Mouse (Mus musculus) stomach, embryonic 15.5 days (tissue): ENCODE measurements at regions not wholly inside any gene's neighbourhood (a gene's known extent, or its start where the extent isn't known, plus 50 kb on each side); places are given as distances from the start of the nearest gene placed in this dataset.
A peak's percentile ranks its signal among the peaks of the same experiment; 100 is the strongest.

ENCODE experiments used
- ATAC-seq: fragments of 200-750 bp; cut with Nextera tagmentation; 2 replicates; pipeline ENCODE4 v1.8.0; 2017; ENCODE audit warnings: low read depth, moderate number of reproducible peaks, moderate TSS enrichment; ENCODE audit not compliant: insufficient read depth, low FRiP score
- H3K27ac ChIP-seq: fragments of 300-500 bp; sonication (generic); 2 replicates; pipeline ENCODE4 v1.5.1; 2015; ENCODE audit warnings: mild to moderate bottlenecking, inconsistent platforms
- H3K27me3 ChIP-seq: fragments of 300-500 bp; sonication (generic); replicated peaks from 2 replicates; pipeline ENCODE4 v1.6.1; 2015; ENCODE audit warnings: inconsistent platforms
- H3K36me3 ChIP-seq: fragments of 300-500 bp; sonication (generic); 2 replicates; pipeline ENCODE4 v1.6.1; 2015; ENCODE audit warnings: inconsistent platforms
- H3K4me1 ChIP-seq: fragments of 300-500 bp; sonication (generic); 2 replicates; pipeline ENCODE4 v1.6.1; 2015; ENCODE audit warnings: inconsistent platforms
- H3K4me2 ChIP-seq: fragments of 300-500 bp; sonication (generic); 2 replicates; pipeline ENCODE4 v1.6.1; 2015; ENCODE audit warnings: mild to moderate bottlenecking, inconsistent platforms
- H3K4me3 ChIP-seq: fragments of 300-500 bp; sonication (generic); replicated peaks from 2 replicates; pipeline ENCODE4 v1.5.1; 2015; ENCODE audit warnings: inconsistent platforms
- H3K9ac ChIP-seq: fragments of 300-500 bp; sonication (generic); 2 replicates; pipeline ENCODE4 v1.6.1; 2015; ENCODE audit warnings: inconsistent platforms
- H3K9me3 ChIP-seq: fragments of 300-500 bp; sonication (generic); 2 replicates; pipeline ENCODE4 v1.6.1; 2016; ENCODE audit warnings: inconsistent platforms
- WGBS: fragments of 180-500 bp; shearing (Covaris S2); methylation state at CpG from one replicate; pipeline ENCODE4 v1.1.7; 2015; 5-methylcytosine and 5-hydroxymethylcytosine counted together

DNA sequence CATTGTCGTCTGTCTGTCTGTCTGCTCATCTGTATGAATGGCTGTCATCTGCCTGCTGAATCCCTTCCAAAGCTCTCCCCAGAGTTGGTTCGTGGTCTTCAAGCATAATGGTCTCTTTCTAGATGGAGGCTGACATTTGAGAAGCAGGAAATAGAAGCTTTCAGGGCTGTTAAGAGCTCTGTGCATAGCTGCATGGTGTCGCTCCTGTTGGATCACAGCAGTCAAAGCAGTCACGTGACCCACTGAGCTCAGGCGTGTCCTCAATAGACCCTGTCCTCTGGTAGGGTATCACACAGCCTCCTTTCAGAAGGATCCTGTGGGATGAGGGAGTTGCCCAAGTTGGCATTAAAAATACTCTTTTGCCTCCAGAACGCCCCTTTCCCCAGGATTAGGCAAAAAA is 142.4 kb downstream of the Ppp4r2 start:
- H3K9me3 ChIP-seq: no peaks in the 10 kb centered on the region
- H3K27ac ChIP-seq: no peak overlapping the region
- H3K4me1 ChIP-seq: peaks cover 7% of the 10 kb centered on the region; the same call in 1 of the 2 replicates
- ATAC-seq: no peak
- no peaks in the 10 kb centered on the region for H3K36me3 ChIP-seq
- no peak overlapping the region for H3K4me2 ChIP-seq
- H3K4me3 ChIP-seq: no peak overlapping the region
- 46% methylated on average over 6 of the region's 6 CpGs for WGBS
- H3K9ac ChIP-seq: no peak overlapping the region
- H3K27me3 ChIP-seq: no peaks in the 10 kb centered on the region

DNA sequence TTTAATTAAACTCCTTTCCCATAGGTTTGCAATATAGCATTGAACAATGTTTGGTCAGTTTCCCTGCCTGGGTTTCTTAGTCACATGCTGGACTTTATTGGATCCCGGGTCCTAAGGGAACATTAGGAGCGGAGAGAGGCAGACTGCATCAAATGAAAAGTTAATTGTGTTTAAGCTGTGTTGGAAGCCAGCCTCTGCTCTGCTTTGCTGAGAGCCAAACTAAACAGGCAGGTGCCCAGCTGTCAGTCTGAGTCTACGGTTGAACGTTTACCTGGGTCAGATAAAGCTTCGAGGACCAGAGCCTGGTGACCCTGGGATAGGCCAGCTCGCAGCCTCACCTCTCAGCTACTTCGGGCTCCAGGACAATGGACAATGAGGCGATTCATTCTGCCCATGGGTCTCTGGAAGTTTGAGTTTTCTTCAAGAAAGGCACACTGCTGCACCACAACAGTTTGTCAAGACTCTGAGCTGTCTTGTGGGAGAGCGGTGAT is 143.8 kb downstream of the Ppp4r2 start:
- WGBS: 40% methylated on average over 9 of the region's 9 CpGs
- peak; percentile 58; the same call in 1 of the 2 replicates for ATAC-seq

GRCm38 (mm10) chr6:100978113-100978512 is 144.7 kb downstream of the Ppp4r2 start:
- Histone ChIP-seq H3K9me3 (no peaks in the 10 kb centered on the region), H3K36me3 (no peaks in the 10 kb centered on the region), H3K4me3 (no peak overlapping the region), H3K27ac (no peak overlapping the region), H3K4me1 (peaks cover 7% of the 10 kb centered on the region; the same call in 1 of the 2 replicates), H3K27me3 (no peaks in the 10 kb centered on the region), H3K9ac (no peak overlapping the region), H3K4me2 (no peak overlapping the region)
- 71% methylated on average over 5 of the region's 5 CpGs for WGBS
- ATAC-seq: no peak

More for the DNA sequence above, 143.8 kb downstream of the Ppp4r2 start:
- Histone ChIP-seq H3K27ac (no peak overlapping the region), H3K4me2 (no peak overlapping the region), H3K9ac (no peak overlapping the region), H3K36me3 (no peaks in the 10 kb centered on the region), H3K9me3 (no peaks in the 10 kb centered on the region), H3K27me3 (no peaks in the 10 kb centered on the region), H3K4me1 (peaks cover 7% of the 10 kb centered on the region; the same call in 1 of the 2 replicates), H3K4me3 (no peak overlapping the region)

DNA sequence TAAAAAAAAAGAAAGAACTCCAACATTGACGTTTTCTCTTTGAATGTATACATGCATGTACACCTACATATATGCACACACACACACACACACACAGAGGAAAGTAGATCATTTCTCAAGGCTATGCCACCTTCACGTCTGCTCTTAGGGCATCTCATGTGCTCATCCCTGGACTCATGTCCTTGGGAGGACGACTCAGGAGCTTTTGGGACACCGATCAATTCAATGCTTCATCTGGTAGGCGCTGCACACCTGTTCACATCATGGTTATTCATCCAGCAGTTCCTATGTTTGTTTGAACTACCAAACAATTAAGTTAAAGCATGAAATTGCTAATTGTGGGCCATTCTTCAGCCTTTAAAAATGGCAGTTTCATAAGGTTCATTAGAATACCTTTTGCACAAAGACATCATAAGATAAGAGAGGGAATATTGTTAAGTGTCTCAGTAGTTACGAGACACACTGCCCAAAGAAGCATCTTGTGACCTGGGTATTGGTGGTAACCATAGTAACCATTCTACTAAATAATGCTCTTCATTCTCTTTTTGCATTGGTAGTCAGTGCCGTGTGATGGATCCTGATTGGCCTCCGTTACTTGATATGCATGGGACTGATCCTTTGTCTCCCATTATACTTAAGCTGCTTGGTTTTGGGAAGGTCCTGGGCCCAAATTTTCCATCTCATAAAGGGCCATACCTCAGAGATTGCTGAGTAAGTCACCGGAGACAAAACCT is 145.5 kb downstream of the Ppp4r2 start:
- WGBS: 86% methylated on average over 9 of the region's 9 CpGs
- Histone ChIP-seq H3K4me3 (no peak overlapping the region), H3K9me3 (no peaks in the 10 kb centered on the region), H3K4me1 (peaks cover 7% of the 10 kb centered on the region; the same call in 1 of the 2 replicates), H3K27me3 (no peaks in the 10 kb centered on the region), H3K36me3 (no peaks in the 10 kb centered on the region), H3K4me2 (no peak overlapping the region), H3K9ac (no peak overlapping the region), H3K27ac (no peak overlapping the region)
- no peak for ATAC-seq

GRCm38 (mm10) chr6:100980156-100980555 is 146.7 kb downstream of the Ppp4r2 start:
- Histone ChIP-seq H3K9ac (no peak overlapping the region), H3K27ac (no peak overlapping the region), H3K36me3 (no peaks in the 10 kb centered on the region), H3K9me3 (no peaks in the 10 kb centered on the region), H3K4me3 (no peak overlapping the region), H3K4me2 (no peak overlapping the region), H3K27me3 (no peaks in the 10 kb centered on the region), H3K4me1 (peaks cover 7% of the 10 kb centered on the region)
- ATAC-seq: no peak
- WGBS: 88% methylated on average over 2 of the region's 2 CpGs

- ATAC-seq: no peak
- H3K27ac ChIP-seq: no peak overlapping the region
- peaks cover 2% of the 10 kb centered on the region; the same call in 1 of the 2 replicates for H3K4me1 ChIP-seq
- no peaks in the 10 kb centered on the region for H3K9me3 ChIP-seq
- H3K4me3 ChIP-seq: no peak overlapping the region
- H3K27me3 ChIP-seq: no peaks in the 10 kb centered on the region
- no peak overlapping the region for H3K4me2 ChIP-seq
- 33% methylated on average over 7 of the region's 7 CpGs for WGBS
- no peaks in the 10 kb centered on the region for H3K36me3 ChIP-seq
- H3K9ac ChIP-seq: no peak overlapping the region
Observed at GRCm38 (mm10) chr6:100984861-100985260, 151.4 kb downstream of the Ppp4r2 start.

GRCm38 (mm10) chr6:100985334-100985937 is 152.0 kb downstream of the Ppp4r2 start:
- ATAC-seq: no peak
- Histone ChIP-seq H3K9ac (no peak overlapping the region), H3K4me2 (no peak overlapping the region), H3K4me1 (peaks cover 2% of the 10 kb centered on the region; the same call in 1 of the 2 replicates), H3K36me3 (no peaks in the 10 kb centered on the region), H3K4me3 (no peak overlapping the region), H3K27me3 (no peaks in the 10 kb centered on the region), H3K9me3 (no peaks in the 10 kb centered on the region), H3K27ac (no peak overlapping the region)
- 55% methylated on average over 5 of the region's 5 CpGs for WGBS

GRCm38 (mm10) chr6:100988521-100988920 is 155.1 kb downstream of the Ppp4r2 start:
- Histone ChIP-seq H3K4me1 (peaks cover 2% of the 10 kb centered on the region; the same call in 1 of the 2 replicates), H3K9ac (no peak overlapping the region), H3K4me2 (no peak overlapping the region), H3K4me3 (no peak overlapping the region), H3K9me3 (no peaks in the 10 kb centered on the region), H3K27ac (no peak overlapping the region), H3K27me3 (no peaks in the 10 kb centered on the region), H3K36me3 (no peaks in the 10 kb centered on the region)
- WGBS: 24% methylated on average over 6 of the region's 6 CpGs
- ATAC-seq: no peak

DNA sequence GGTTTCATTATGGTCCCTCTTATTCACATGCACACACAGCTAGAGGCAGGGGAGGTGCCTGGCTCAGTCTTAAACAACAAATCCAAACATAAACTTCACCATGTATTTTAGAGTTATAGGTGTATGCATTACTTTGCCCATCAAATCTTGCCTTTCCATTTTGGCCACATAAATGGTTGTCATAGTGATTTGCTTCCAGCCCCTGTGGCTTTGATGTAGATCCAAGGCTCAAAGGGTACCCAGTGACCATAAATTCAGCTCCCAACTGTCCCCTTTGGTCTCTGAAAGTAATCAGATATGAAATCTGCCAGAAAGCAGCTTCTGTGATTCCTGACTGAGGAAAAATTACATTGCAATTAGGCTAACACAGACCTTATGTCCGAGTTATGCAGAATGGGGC is 160.0 kb downstream of the Ppp4r2 start:
- Histone ChIP-seq H3K27me3 (no peaks in the 10 kb centered on the region), H3K4me2 (no peak overlapping the region), H3K4me1 (no peaks in the 10 kb centered on the region), H3K27ac (no peak overlapping the region), H3K4me3 (no peak overlapping the region), H3K9me3 (no peaks in the 10 kb centered on the region), H3K36me3 (no peaks in the 10 kb centered on the region), H3K9ac (no peak overlapping the region)
- 81% methylated on average over 1 of the region's 1 CpGs for WGBS
- no peak for ATAC-seq

DNA sequence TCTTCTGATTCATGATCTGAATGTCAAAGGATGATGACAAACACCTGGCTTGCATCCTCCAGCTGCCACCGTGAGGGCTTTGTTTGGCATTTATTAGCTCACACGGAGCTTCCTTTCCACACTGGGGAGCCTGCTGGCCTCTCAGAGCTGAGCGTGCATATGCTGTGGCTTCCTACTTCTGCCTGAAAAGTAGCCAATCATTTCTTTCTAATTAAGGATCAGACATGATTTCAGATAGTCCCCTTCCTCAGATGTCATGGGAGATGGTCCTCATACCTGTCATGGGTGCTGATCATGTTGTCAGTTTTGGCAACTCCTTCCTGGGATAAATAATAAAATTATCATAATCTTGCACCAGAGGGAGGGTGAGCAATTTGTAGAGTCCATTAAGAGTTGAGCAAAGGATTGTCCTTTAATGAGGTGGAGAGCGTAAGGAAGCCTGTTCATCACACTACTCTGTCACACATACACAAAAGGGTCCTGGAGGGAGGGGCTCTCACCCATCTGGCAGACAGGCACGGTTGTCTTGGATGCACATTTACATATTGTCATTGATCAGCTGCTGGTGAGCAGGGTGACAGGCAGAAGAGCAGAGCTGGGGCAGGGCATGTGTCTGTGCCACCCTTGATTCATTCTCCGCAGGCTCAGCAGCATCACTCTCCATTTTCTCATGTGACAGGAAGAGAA is 162.6 kb downstream of the Ppp4r2 start:
- Histone ChIP-seq H3K27me3 (no peaks in the 10 kb centered on the region), H3K4me2 (no peak overlapping the region), H3K9me3 (no peaks in the 10 kb centered on the region), H3K4me1 (no peaks in the 10 kb centered on the region), H3K4me3 (no peak overlapping the region), H3K36me3 (no peaks in the 10 kb centered on the region), H3K27ac (no peak overlapping the region), H3K9ac (no peak overlapping the region)
- no peak for ATAC-seq
- WGBS: 44% methylated on average over 6 of the region's 6 CpGs

DNA sequence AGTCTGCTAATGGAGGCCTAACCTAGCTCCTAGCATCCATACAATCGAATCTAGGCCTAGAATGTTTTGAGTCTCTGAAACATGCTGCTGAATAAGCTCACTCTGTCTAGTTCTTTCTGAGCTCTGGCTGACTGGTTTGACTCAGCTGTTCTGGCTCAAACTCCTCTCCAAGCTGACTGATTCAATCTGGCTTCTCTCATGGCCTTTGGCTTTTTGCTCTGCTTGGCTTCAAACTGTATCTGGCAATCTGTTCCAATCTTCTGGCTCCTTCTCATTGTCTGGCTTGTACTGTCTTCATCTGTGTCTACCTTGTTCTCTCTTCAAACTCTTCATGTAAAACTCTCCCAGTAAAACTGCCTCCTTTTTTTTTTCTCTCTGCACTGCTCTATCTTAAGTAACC is 164.9 kb downstream of the Ppp4r2 start:
- H3K27me3 ChIP-seq: no peaks in the 10 kb centered on the region
- H3K4me3 ChIP-seq: no peak overlapping the region
- no peak for ATAC-seq
- no peaks in the 10 kb centered on the region for H3K9me3 ChIP-seq
- no peaks in the 10 kb centered on the region for H3K4me1 ChIP-seq
- H3K9ac ChIP-seq: no peak overlapping the region
- no peak overlapping the region for H3K27ac ChIP-seq
- H3K36me3 ChIP-seq: no peaks in the 10 kb centered on the region
- no peak overlapping the region for H3K4me2 ChIP-seq
- WGBS: 60% methylated on average over 1 of the region's 1 CpGs

GRCm38 (mm10) chr6:101003901-101004300 is 170.5 kb downstream of the Ppp4r2 start:
- Histone ChIP-seq H3K9me3 (no peaks in the 10 kb centered on the region), H3K36me3 (no peaks in the 10 kb centered on the region), H3K4me2 (no peak overlapping the region), H3K4me1 (no peaks in the 10 kb centered on the region), H3K9ac (no peak overlapping the region), H3K27ac (no peak overlapping the region), H3K4me3 (no peak overlapping the region), H3K27me3 (no peaks in the 10 kb centered on the region)
- 84% methylated on average over 1 of the region's 1 CpGs for WGBS
- no peak for ATAC-seq
